Mouse (Mus musculus) thymus, adult 2 months (tissue): Measurements from ENCODE around the gene Wdr95.

Experiments
- CTCF ChIP-seq: fragments of 200-500 bp; IDR thresholded peaks from 2 replicates; pipeline ENCODE4 v1.5.1; 2012; ENCODE audit warnings: mild to moderate bottlenecking, control low read depth, low read length, moderate library complexity, borderline replicate concordance; ENCODE audit not compliant: control insufficient read depth, poor library complexity, insufficient read depth; ENCODE audit errors: extremely low read depth
- POLR2A ChIP-seq: fragments of 200-500 bp; IDR thresholded peaks from 2 replicates; pipeline ENCODE4 v1.6.1; 2012; ENCODE audit warnings: mild to moderate bottlenecking, low read length, control low read depth, moderate library complexity; ENCODE audit not compliant: control insufficient read depth, poor library complexity, insufficient read depth; ENCODE audit errors: extremely low read depth

- TF ChIP-seq POLR2A, result no peak
- TF ChIP-seq CTCF, result no peak
Observed at GRCm38 (mm10) chr5:149514087-149514671, 14.3 kb upstream of the Wdr95 start.
